Mouse (Mus musculus): Measurements from ENCODE around the gene Fbxl14. TPM values are rescaled to one million over a fixed set of nuclear protein-coding genes. Genes with fewer than 3 reads are reported as not detected.

Fbxl14 gene
- total RNA-seq, 2 experiments from 2014 or later = 29.0 to 43.6 TPM

Other genes starting within 250 kb of the Fbxl14 start
- 0.19 TPM in 1 of 2 replicates, not detected in the other for gene Cacna2d4, start 243.1 kb upstream of the Fbxl14 start, total RNA-seq (2014; fragmentation: Nextera tagmentation)
- 0.10 and 0.13 TPM in 2 replicates for gene Cacna2d4, start 243.1 kb upstream of the Fbxl14 start, total RNA-seq (2017)
- 0.81 and 0.99 TPM in 2 replicates for gene Lrtm2, start 148.9 kb upstream of the Fbxl14 start, total RNA-seq (2014; fragmentation: Nextera tagmentation)
- gene Lrtm2, start 148.9 kb upstream of the Fbxl14 start, total RNA-seq (2017) = not detected in 2 replicates
- gene Adipor2, start 62.0 kb upstream of the Fbxl14 start, total RNA-seq (2014; fragmentation: Nextera tagmentation) = 58.4 and 62.3 TPM in 2 replicates
- 75.4 and 85.1 TPM in 2 replicates for gene Adipor2, start 62.0 kb upstream of the Fbxl14 start, total RNA-seq (2017)
- not detected in 2 replicates for gene Wnt5b, start 64.7 kb downstream of the Fbxl14 start, total RNA-seq (2014; fragmentation: Nextera tagmentation)
- gene Wnt5b, start 64.7 kb downstream of the Fbxl14 start, total RNA-seq (2017) = 0.93 TPM in 1 of 2 replicates, not detected in the other

Data from granulocyte monocyte progenitor cell, adult 5-6 weeks (primary cell).